In the genomic region with DNA sequence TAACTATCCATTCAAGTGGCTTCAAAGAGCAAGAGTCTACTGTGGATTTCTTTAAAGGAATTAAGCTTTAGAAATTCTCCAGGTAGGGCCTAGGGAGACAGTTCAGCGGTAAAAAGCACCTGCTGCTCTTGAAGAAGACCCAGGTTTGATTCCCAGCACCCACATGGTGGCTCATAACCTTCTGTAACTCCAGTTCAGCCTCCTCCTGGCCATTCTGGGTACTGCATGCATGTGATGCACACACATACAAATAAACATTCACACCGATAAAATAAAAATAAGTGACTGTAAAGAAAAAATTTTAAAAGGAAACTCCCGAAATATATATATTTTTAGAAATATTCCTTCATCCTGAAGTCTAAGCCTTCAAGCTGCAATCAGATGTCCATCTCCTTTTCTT, we compare ENCODE assay signal across 19 mouse cellular contexts.
DNase-seq lines count a peak whose midpoint lies in the region; ATAC-seq and TF ChIP-seq lines count a peak whose summit lies in the region.
"Had no signal": no experiment of that assay in that cellular context is flagged by ENCODE, and none has a peak within 500 bp of the region (broad histone marks: within the 10 kb centered on the region; RNA-seq: fewer than 3 reads in every experiment).

No protein-coding gene starts in this region.

- no peak for TF ChIP-seq EP300 in heart, adult 2 months (IDR thresholded peaks at IDR 0.05; ENCODE audit: insufficient read depth, low read depth, low read length)
- no peak for TF ChIP-seq EP300 in liver, postnatal 0 days (IDR thresholded peaks at IDR 0.05; ENCODE audit: low read depth)

- intact Hi-C loops in heart, adult 2 months (cut with DNase I): no loop called here

- no peak for DNase-seq in heart, adult 2 months
- no peak for DNase-seq in heart, embryonic 10.5 days (ENCODE audit: low spot score)
- no peak for DNase-seq in liver, postnatal 0 days
- no peak for DNase-seq in liver, embryonic 11.5 days (ENCODE audit: low spot score)
- DNase-seq in ES-CJ7 (ENCODE audit: low read depth, low spot score): peak; percentile 37
- DNase-seq in brain, embryonic 14.5 days (ENCODE audit: low read depth): no peak
- DNase-seq: cerebellum, adult 11-12 months; cerebellum, postnatal 36 days; heart, postnatal 14 days; liver, embryonic 13.5 days; midbrain, embryonic 14.5 days; right cerebral cortex, postnatal 4 days had no signal

- no peak overlapping the region for H3K4me3 ChIP-seq in heart, adult 2 months
- no peak overlapping the region for H3K4me3 ChIP-seq in heart, embryonic 10.5 days
- H3K4me3 ChIP-seq in liver, postnatal 0 days (ENCODE audit: low read depth, low read length): no peak overlapping the region
- no peak overlapping the region for H3K4me3 ChIP-seq in liver, embryonic 11.5 days (ENCODE audit: low read depth, low read length)
- H3K4me3 ChIP-seq: embryonic facial prominence, embryonic 10.5 days; erythroblast, embryonic 14.5 days; hindbrain, embryonic 15.5 days; kidney, embryonic 15.5 days; liver, embryonic 13.5 days; neural tube, embryonic 13.5 days had no signal

- TF ChIP-seq POLR2A in heart, adult 2 months (IDR thresholded peaks at IDR 0.05; ENCODE audit: insufficient read depth, low read depth, low read length): no peak
- no peak for TF ChIP-seq POLR2A in brain, embryonic 14.5 days (IDR thresholded peaks at IDR 0.05; ENCODE audit: borderline replicate concordance, extremely low read depth, insufficient read depth, insufficient read length, poor library complexity, severe bottlenecking)

- no peak overlapping the region for H3K4me2 ChIP-seq in liver, postnatal 0 days (ENCODE audit: low read depth, low read length)
- H3K4me2 ChIP-seq in liver, embryonic 11.5 days: no peak overlapping the region
- H3K4me2 ChIP-seq: hindbrain, embryonic 15.5 days; kidney, embryonic 15.5 days; liver, embryonic 13.5 days; neural tube, embryonic 13.5 days had no signal

- ATAC-seq in liver, postnatal 0 days: no peak
- no peak for ATAC-seq in liver, embryonic 11.5 days (replicated peaks; ENCODE audit: low FRiP score)
- no peak for ATAC-seq in monocyte, adult 5-6 weeks (replicated peaks; ENCODE audit: insufficient number of reproducible peaks, low FRiP score, low TSS enrichment, poor library complexity, severe bottlenecking)
- ATAC-seq: forebrain, embryonic 16.5 days had no signal

- no peaks in the 10 kb centered on the region for H3K27me3 ChIP-seq in heart, adult 2 months (ENCODE audit: control insufficient read depth, insufficient read depth, low read length)
- H3K27me3 ChIP-seq in heart, embryonic 10.5 days (ENCODE audit: insufficient read depth, poor library complexity, severe bottlenecking): no peaks in the 10 kb centered on the region
- H3K27me3 ChIP-seq in liver, postnatal 0 days (ENCODE audit: insufficient read depth, low read length): no peaks in the 10 kb centered on the region
- H3K27me3 ChIP-seq in liver, embryonic 11.5 days (replicated peaks; ENCODE audit: control insufficient read depth, insufficient read depth, low read length): no peaks in the 10 kb centered on the region
- H3K27me3 ChIP-seq: hindbrain, embryonic 15.5 days; kidney, embryonic 15.5 days; liver, embryonic 13.5 days; neural tube, embryonic 13.5 days had no signal

- H3K36me3 ChIP-seq in heart, adult 2 months (ENCODE audit: control insufficient read depth, insufficient read depth, low read length): no peaks in the 10 kb centered on the region
- H3K36me3 ChIP-seq in heart, embryonic 10.5 days: no peaks in the 10 kb centered on the region
- no peaks in the 10 kb centered on the region for H3K36me3 ChIP-seq in liver, postnatal 0 days (replicated peaks; ENCODE audit: insufficient read depth, low read length)
- H3K36me3 ChIP-seq in liver, embryonic 11.5 days (ENCODE audit: control insufficient read depth, insufficient read depth, low read length): no peaks in the 10 kb centered on the region
- H3K36me3 ChIP-seq: embryonic facial prominence, embryonic 10.5 days; hindbrain, embryonic 15.5 days; kidney, embryonic 15.5 days; liver, embryonic 13.5 days; neural tube, embryonic 13.5 days had no signal

- TF ChIP-seq CTCF in heart, adult 2 months (IDR thresholded peaks at IDR 0.05): peak; percentile 52
- peak; percentile 38 for TF ChIP-seq CTCF in liver, postnatal 0 days (IDR thresholded peaks at IDR 0.05; ENCODE audit: low read depth)
- TF ChIP-seq CTCF in brain, embryonic 14.5 days (IDR thresholded peaks at IDR 0.05; ENCODE audit: borderline replicate concordance, extremely low read depth, insufficient read depth, insufficient read length): peak; percentile 30; the same call in 1 of the 2 replicates

- 88% methylated on average over 3 of the region's 3 CpGs for WGBS in heart, adult 2 months
- 80% methylated on average over 3 of the region's 3 CpGs for WGBS in heart, embryonic 10.5 days
- 84% methylated on average over 3 of the region's 3 CpGs for WGBS in liver, postnatal 0 days (ENCODE audit: insufficient replicate concordance)
- WGBS in liver, embryonic 11.5 days: 81% methylated on average over 3 of the region's 3 CpGs

- no peaks in the 10 kb centered on the region for H3K79me2 ChIP-seq in heart, adult 2 months (replicated peaks; ENCODE audit: control insufficient read depth, insufficient read depth, low read length)

- H3K4me1 ChIP-seq in heart, adult 2 months (ENCODE audit: control insufficient read depth, insufficient read depth, low read length): no peaks in the 10 kb centered on the region
- no peaks in the 10 kb centered on the region for H3K4me1 ChIP-seq in heart, embryonic 10.5 days
- H3K4me1 ChIP-seq in liver, postnatal 0 days (ENCODE audit: insufficient read depth): no peaks in the 10 kb centered on the region
- H3K4me1 ChIP-seq in liver, embryonic 11.5 days (replicated peaks; ENCODE audit: control insufficient read depth, insufficient read depth, low read length): no peaks in the 10 kb centered on the region
- H3K4me1 ChIP-seq: hindbrain, embryonic 15.5 days; kidney, embryonic 15.5 days; neural tube, embryonic 13.5 days had no signal

- H3K9me3 ChIP-seq in heart, embryonic 10.5 days: no peaks in the 10 kb centered on the region
- H3K9me3 ChIP-seq in liver, postnatal 0 days (ENCODE audit: low read length): no peaks in the 10 kb centered on the region
- H3K9me3 ChIP-seq in liver, embryonic 11.5 days (ENCODE audit: control insufficient read depth, low read length): peaks cover 6% of the 10 kb centered on the region; the same call in 1 of the 2 replicates
- H3K9me3 ChIP-seq: hindbrain, embryonic 15.5 days; liver, embryonic 13.5 days; neural tube, embryonic 13.5 days had no signal

- no peak overlapping the region for H3K27ac ChIP-seq in heart, adult 2 months
- no peak overlapping the region for H3K27ac ChIP-seq in heart, embryonic 10.5 days
- no peak overlapping the region for H3K27ac ChIP-seq in liver, postnatal 0 days (ENCODE audit: low read depth)
- no peak overlapping the region for H3K27ac ChIP-seq in liver, embryonic 11.5 days (ENCODE audit: low read depth, low read length)
- H3K27ac ChIP-seq: embryonic facial prominence, embryonic 10.5 days; hindbrain, embryonic 15.5 days; kidney, embryonic 15.5 days; liver, embryonic 13.5 days; neural tube, embryonic 13.5 days had no signal

- no peak overlapping the region for H3K9ac ChIP-seq in heart, adult 2 months (ENCODE audit: low read depth, low read length)
- no peak overlapping the region for H3K9ac ChIP-seq in liver, postnatal 0 days (replicated peaks)
- H3K9ac ChIP-seq in liver, embryonic 11.5 days (ENCODE audit: low read depth, low read length): no peak overlapping the region
- H3K9ac ChIP-seq: hindbrain, embryonic 15.5 days; kidney, embryonic 15.5 days; liver, embryonic 13.5 days; neural tube, embryonic 13.5 days had no signal
